ENCODE assay signal across 9 mouse cellular contexts in genomic region chr12:3560596-3560995, GRCm38 (mm10). TPM values are rescaled to one million over a fixed set of nuclear protein-coding genes. Genes with fewer than 3 reads are reported as not detected.
DNase-seq lines count a peak whose midpoint lies in the region; ATAC-seq lines count a peak whose summit lies in the region.
"Had no signal": no experiment of that assay in that cellular context is flagged by ENCODE, and none has a peak within 500 bp of the region (broad histone marks: within the 10 kb centered on the region; RNA-seq: fewer than 3 reads in every experiment).

No protein-coding gene starts in this region.

- 26% methylated on average over 1 of the region's 1 CpGs for WGBS in hindbrain, embryonic 16.5 days

- H3K4me2 ChIP-seq in hindbrain, embryonic 16.5 days (ENCODE audit: low read length) = no peak overlapping the region
- H3K4me2 ChIP-seq: heart, embryonic 15.5 days had no signal

- no peak overlapping the region for H3K9ac ChIP-seq in hindbrain, embryonic 16.5 days (ENCODE audit: low read depth, low read length)
- H3K9ac ChIP-seq: heart, embryonic 15.5 days had no signal

- DNase-seq in cerebellum, postnatal 10 days = peak; percentile 54
- no peak for DNase-seq in cerebellum, adult 9-11 months
- DNase-seq in B cell, adult 2 months = peak; percentile 66 to 73
- peak; percentile 53 to 77 for DNase-seq in adrenal gland, postnatal 36 days
- DNase-seq in left cerebral cortex, adult 18-20 months (ENCODE audit: low spot score in 2 of 2) = peak; percentile 46 to 70
- peak; percentile 61 for DNase-seq in mesoderm, embryonic 11.5 days (ENCODE audit: low read depth, low spot score)
- peak; percentile 79 for DNase-seq in testis, postnatal 10 days (ENCODE audit: low spot score)

- no peaks in the 10 kb centered on the region for H3K9me3 ChIP-seq in hindbrain, embryonic 16.5 days (ENCODE audit: control insufficient read depth, low read length)
- H3K9me3 ChIP-seq: heart, embryonic 15.5 days had no signal

- no peak overlapping the region for H3K4me3 ChIP-seq in hindbrain, embryonic 16.5 days (ENCODE audit: low read length)
- H3K4me3 ChIP-seq: heart, embryonic 15.5 days had no signal

- no peak overlapping the region for H3K27ac ChIP-seq in hindbrain, embryonic 16.5 days (ENCODE audit: low read depth, low read length)
- H3K27ac ChIP-seq: heart, embryonic 15.5 days had no signal

- no peaks in the 10 kb centered on the region for H3K4me1 ChIP-seq in hindbrain, embryonic 16.5 days (ENCODE audit: control insufficient read depth, insufficient read depth, low read depth, low read length)
- H3K4me1 ChIP-seq: heart, embryonic 15.5 days had no signal

- no peaks in the 10 kb centered on the region for H3K36me3 ChIP-seq in hindbrain, embryonic 16.5 days (ENCODE audit: control insufficient read depth, insufficient read depth, low read length)
- H3K36me3 ChIP-seq: heart, embryonic 15.5 days had no signal

- peak; percentile 78 for ATAC-seq in hindbrain, embryonic 16.5 days

- no peaks in the 10 kb centered on the region for H3K27me3 ChIP-seq in hindbrain, embryonic 16.5 days (replicated peaks; ENCODE audit: control insufficient read depth, insufficient read depth, low read length)
- H3K27me3 ChIP-seq: heart, embryonic 15.5 days had no signal

RNA-seq across cellular contexts. Expression of gene Dtnb, which starts 11.6 kb away (rescaled TPM):
- total RNA-seq in adrenal gland, postnatal 36 days (2021) = 10 to 100 TPM; 30.1 to 43.3 TPM
- 47.6 and 50.6 TPM in 2 replicates for polyA plus RNA-seq in hindbrain, embryonic 16.5 days (2015; fragmentation: Nextera tagmentation; extraction: Ambion mirVana)
- total RNA-seq in left cerebral cortex, adult 18-20 months (2021) = 100 to 1,000 TPM; 124 to 136 TPM
